Mouse (Mus musculus): Measurements from ENCODE around the gene Mrgprd. TPM values are rescaled to one million over a fixed set of nuclear protein-coding genes. Genes with fewer than 3 reads are reported as not detected.

The Mrgprd gene
- polyA plus RNA-seq, 1 experiment from 2014 or later: not detected

GRCm38 (mm10) chr7:145330641-145331040, 16.0 kb downstream of the Mrgprd start:
- no peak overlapping the region for H3K4me3 ChIP-seq (replicated peaks)
- H3K27me3 ChIP-seq: no peaks in the 10 kb centered on the region
- ATAC-seq (ENCODE audit: insufficient read depth): no peak
- no peak overlapping the region for H3K27ac ChIP-seq (replicated peaks)
- 63% methylated on average over 2 of the region's 2 CpGs for WGBS (ENCODE audit: insufficient replicate concordance)
- no peak overlapping the region for H3K4me2 ChIP-seq
- H3K4me1 ChIP-seq (replicated peaks): peaks cover 5% of the 10 kb centered on the region; the same call in 1 of the 2 replicates
- H3K9ac ChIP-seq: no peak overlapping the region
- no peaks in the 10 kb centered on the region for H3K9me3 ChIP-seq (replicated peaks)
- H3K36me3 ChIP-seq (replicated peaks): no peaks in the 10 kb centered on the region

- WGBS (ENCODE audit: insufficient replicate concordance): 49% methylated on average over 1 of the region's 1 CpGs
- no peak for ATAC-seq (ENCODE audit: insufficient read depth)
- H3K27ac ChIP-seq (replicated peaks): no peak overlapping the region
Observed at GRCm38 (mm10) chr7:145332376-145333041, 17.9 kb downstream of the Mrgprd start.

DNA sequence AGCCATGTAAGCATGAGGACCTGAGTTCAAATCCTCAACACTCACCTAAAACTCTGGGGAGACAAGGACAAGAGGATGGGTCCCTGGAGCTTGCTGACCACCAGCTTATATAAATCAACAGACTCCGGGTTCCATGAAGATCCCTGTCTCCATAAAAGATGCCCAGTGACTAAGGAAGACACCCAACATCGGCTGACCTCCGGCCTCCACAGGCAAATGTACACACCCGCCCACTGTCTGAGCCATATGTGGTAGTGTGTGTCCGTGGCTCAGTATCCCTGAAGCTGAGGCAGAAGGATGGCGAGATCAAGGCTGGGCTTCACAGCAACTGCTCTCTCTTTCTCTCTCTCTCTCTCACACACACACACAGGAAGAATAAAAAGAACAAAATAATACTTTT, 19.3 kb downstream of the Mrgprd start:
- ATAC-seq (ENCODE audit: insufficient read depth): no peak
- no peak overlapping the region for H3K27ac ChIP-seq (replicated peaks)
- H3K4me1 ChIP-seq (replicated peaks): no peaks in the 10 kb centered on the region
- no peak overlapping the region for H3K9ac ChIP-seq
- H3K4me3 ChIP-seq (replicated peaks): no peak overlapping the region
- no peaks in the 10 kb centered on the region for H3K9me3 ChIP-seq (replicated peaks)
- no peaks in the 10 kb centered on the region for H3K36me3 ChIP-seq (replicated peaks)
- WGBS (ENCODE audit: insufficient replicate concordance): 65% methylated on average over 6 of the region's 6 CpGs
- H3K4me2 ChIP-seq: no peak overlapping the region
- H3K27me3 ChIP-seq: no peaks in the 10 kb centered on the region

More at GRCm38 (mm10) chr7:145332376-145333041, 17.9 kb downstream of the Mrgprd start:
- H3K4me1 ChIP-seq (replicated peaks): no peaks in the 10 kb centered on the region
- H3K27me3 ChIP-seq: no peaks in the 10 kb centered on the region
- no peak overlapping the region for H3K9ac ChIP-seq
- no peaks in the 10 kb centered on the region for H3K36me3 ChIP-seq (replicated peaks)
- H3K9me3 ChIP-seq (replicated peaks): no peaks in the 10 kb centered on the region
- no peak overlapping the region for H3K4me3 ChIP-seq (replicated peaks)
- H3K4me2 ChIP-seq: no peak overlapping the region

- no peaks in the 10 kb centered on the region for H3K4me1 ChIP-seq (replicated peaks)
- no peak overlapping the region for H3K9ac ChIP-seq
- H3K36me3 ChIP-seq (replicated peaks): no peaks in the 10 kb centered on the region
- no peaks in the 10 kb centered on the region for H3K27me3 ChIP-seq
- 48% methylated on average over 4 of the region's 4 CpGs for WGBS (ENCODE audit: insufficient replicate concordance)
- no peak for ATAC-seq (ENCODE audit: insufficient read depth)
- no peaks in the 10 kb centered on the region for H3K9me3 ChIP-seq (replicated peaks)
- no peak overlapping the region for H3K27ac ChIP-seq (replicated peaks)
- H3K4me3 ChIP-seq (replicated peaks): no peak overlapping the region
- no peak overlapping the region for H3K4me2 ChIP-seq
Observed at GRCm38 (mm10) chr7:145334428-145335027, 19.9 kb downstream of the Mrgprd start.

- H3K4me2 ChIP-seq: no peak overlapping the region
- H3K27me3 ChIP-seq: no peaks in the 10 kb centered on the region
- H3K27ac ChIP-seq (replicated peaks): no peak overlapping the region
- no peak overlapping the region for H3K9ac ChIP-seq
- no peak overlapping the region for H3K4me3 ChIP-seq (replicated peaks)
- no peak for ATAC-seq (ENCODE audit: insufficient read depth)
- H3K4me1 ChIP-seq (replicated peaks): no peaks in the 10 kb centered on the region
- H3K9me3 ChIP-seq (replicated peaks): no peaks in the 10 kb centered on the region
- no peaks in the 10 kb centered on the region for H3K36me3 ChIP-seq (replicated peaks)
Observed at GRCm38 (mm10) chr7:145335199-145335598, 20.6 kb downstream of the Mrgprd start.

DNA sequence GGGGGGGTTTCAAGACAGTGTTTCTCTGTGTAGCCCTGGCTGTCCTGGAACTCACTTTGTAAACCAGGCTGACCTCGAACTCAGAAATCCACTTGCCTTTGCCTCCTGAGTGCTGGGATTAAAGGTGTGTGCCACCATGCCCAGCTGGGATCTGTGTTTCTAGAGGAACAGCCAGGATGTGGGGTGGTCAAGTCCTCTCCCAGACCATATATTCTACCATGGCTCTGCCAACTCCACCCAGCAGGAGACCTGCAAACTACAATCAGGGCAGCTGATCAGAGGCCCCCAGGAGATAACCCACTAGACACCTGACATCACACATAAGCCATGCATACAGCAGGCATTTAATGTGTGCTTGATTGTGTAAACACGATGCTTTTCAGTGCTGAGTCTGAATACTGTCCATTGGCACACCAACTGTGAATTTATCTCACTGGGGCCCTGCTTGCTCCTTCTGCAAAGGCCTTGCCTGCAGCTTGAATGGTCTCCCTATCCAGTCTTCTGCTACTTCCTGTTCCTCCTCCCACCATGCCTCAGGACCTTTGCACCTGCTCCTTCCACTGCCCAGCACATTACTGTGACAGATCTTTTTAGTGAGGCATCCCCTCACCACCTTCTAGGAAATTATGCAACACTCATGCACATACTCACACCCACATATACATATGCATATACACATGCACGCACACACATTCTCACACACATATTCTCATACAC, 21.1 kb downstream of the Mrgprd start:
- no peaks in the 10 kb centered on the region for H3K9me3 ChIP-seq (replicated peaks)
- H3K36me3 ChIP-seq (replicated peaks): no peaks in the 10 kb centered on the region
- no peak overlapping the region for H3K27ac ChIP-seq (replicated peaks)
- 61% methylated on average over 3 of the region's 3 CpGs for WGBS (ENCODE audit: insufficient replicate concordance)
- H3K4me1 ChIP-seq (replicated peaks): no peaks in the 10 kb centered on the region
- H3K4me2 ChIP-seq: no peak overlapping the region
- H3K9ac ChIP-seq: no peak overlapping the region
- ATAC-seq (ENCODE audit: insufficient read depth): no peak
- H3K4me3 ChIP-seq (replicated peaks): no peak overlapping the region
- H3K27me3 ChIP-seq: no peaks in the 10 kb centered on the region

DNA sequence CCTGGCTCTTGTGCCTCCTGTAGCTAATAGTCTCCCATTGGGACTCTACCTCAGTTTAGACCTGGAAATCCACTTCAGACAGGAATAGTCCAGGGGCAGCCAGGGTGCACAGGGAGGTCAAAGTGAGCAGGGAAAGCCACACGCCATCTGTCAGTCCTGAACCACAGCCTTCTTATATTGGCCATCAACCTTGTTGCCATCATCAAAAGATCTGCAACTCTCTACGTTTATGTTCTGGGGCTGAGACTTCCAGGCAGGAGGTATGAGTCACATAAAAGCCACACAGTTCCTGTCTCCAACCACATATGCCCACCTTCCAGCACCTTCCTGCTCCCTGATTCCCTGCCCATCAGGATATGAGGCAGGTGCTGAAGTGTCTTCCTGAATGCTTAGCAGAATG, 23.3 kb downstream of the Mrgprd start:
- ATAC-seq (ENCODE audit: insufficient read depth): no peak
- WGBS (ENCODE audit: insufficient replicate concordance): 39% methylated on average over 2 of the region's 2 CpGs
- Histone ChIP-seq H3K9me3 (replicated peaks) (no peaks in the 10 kb centered on the region), H3K9ac (no peak overlapping the region), H3K27me3 (no peaks in the 10 kb centered on the region), H3K36me3 (replicated peaks) (no peaks in the 10 kb centered on the region), H3K4me2 (no peak overlapping the region), H3K27ac (replicated peaks) (no peak overlapping the region), H3K4me3 (replicated peaks) (no peak overlapping the region), H3K4me1 (replicated peaks) (no peaks in the 10 kb centered on the region)

GRCm38 (mm10) chr7:145340248-145340904, 25.7 kb downstream of the Mrgprd start:
- Histone ChIP-seq H3K4me3 (replicated peaks) (no peak overlapping the region), H3K27ac (replicated peaks) (no peak overlapping the region), H3K36me3 (replicated peaks) (no peaks in the 10 kb centered on the region), H3K4me2 (no peak overlapping the region), H3K9ac (no peak overlapping the region), H3K27me3 (no peaks in the 10 kb centered on the region), H3K9me3 (replicated peaks) (no peaks in the 10 kb centered on the region), H3K4me1 (replicated peaks) (no peaks in the 10 kb centered on the region)
- no peak for ATAC-seq (ENCODE audit: insufficient read depth)
- 67% methylated on average over 5 of the region's 5 CpGs for WGBS (ENCODE audit: insufficient replicate concordance)

Other genes with a start within 250 kb of the Mrgprd start
- gene 1810010D01Rik, start 106.7 kb upstream of the Mrgprd start, polyA plus RNA-seq (2015; fragmentation: Nextera tagmentation; extraction: Ambion mirVana): 0.35 TPM in 1 of 2 replicates, not detected in the other
- gene Tpcn2, start 30.8 kb upstream of the Mrgprd start, polyA plus RNA-seq (2015; fragmentation: Nextera tagmentation; extraction: Ambion mirVana): 1.6 and 1.9 TPM in 2 replicates
- 0.12 and 0.28 TPM in 2 replicates for gene Mrgprf, start 14.0 kb upstream of the Mrgprd start, polyA plus RNA-seq (2015; fragmentation: Nextera tagmentation; extraction: Ambion mirVana)